Mouse (Mus musculus) limb, embryonic 14.5 days (tissue): Measurements from ENCODE around the gene Srrt. TPM values are rescaled to one million over a fixed set of nuclear protein-coding genes. Genes with fewer than 3 reads are reported as not detected.

Source experiments
- ATAC-seq: fragments of 200-750 bp; cut with Nextera tagmentation; 2 replicates; pipeline ENCODE4 v1.8.0; 2017; ENCODE audit warnings: low read depth, moderate number of reproducible peaks, moderate TSS enrichment; ENCODE audit not compliant: low FRiP score
- DNase-seq: peaks from one replicate; pipeline ENCODE4 v3.0.0-alpha.2; 2015; ENCODE audit warnings: low spot score
- H3K27ac ChIP-seq: fragments of 300-500 bp; sonication (generic); replicated peaks from 2 replicates; pipeline ENCODE4 v1.5.1; 2014; ENCODE audit warnings: low read depth, mild to moderate bottlenecking, low read length, moderate library complexity, mixed read lengths
- H3K27me3 ChIP-seq: fragments of 300-500 bp; sonication (generic); 2 replicates; pipeline ENCODE4 v1.6.1; 2014; ENCODE audit warnings: low read length, mixed read lengths; ENCODE audit not compliant: control insufficient read depth, insufficient read depth
- H3K36me3 ChIP-seq: fragments of 300-500 bp; sonication (generic); 2 replicates; pipeline ENCODE4 v1.6.1; 2014; ENCODE audit warnings: mild to moderate bottlenecking, low read length, moderate library complexity, mixed read lengths; ENCODE audit not compliant: control insufficient read depth, insufficient read depth
- H3K4me1 ChIP-seq: fragments of 300-500 bp; sonication (generic); 2 replicates; pipeline ENCODE4 v1.6.1; 2014; ENCODE audit warnings: antibody characterized with exemption, low read length, mixed read lengths; ENCODE audit not compliant: control insufficient read depth, insufficient read depth
- H3K4me2 ChIP-seq: fragments of 300-500 bp; sonication (generic); replicated peaks from 2 replicates; pipeline ENCODE4 v1.6.1; 2014; ENCODE audit warnings: low read depth, mild to moderate bottlenecking, low read length, moderate library complexity; ENCODE audit not compliant: severe bottlenecking
- H3K4me3 ChIP-seq: fragments of 300-500 bp; sonication (generic); replicated peaks from 2 replicates; pipeline ENCODE4 v1.5.1; 2014; ENCODE audit warnings: low read length
- H3K9ac ChIP-seq: fragments of 300-500 bp; sonication (generic); 2 replicates; pipeline ENCODE4 v1.6.1; 2014; ENCODE audit warnings: mild to moderate bottlenecking, low read depth, low read length, moderate library complexity; ENCODE audit not compliant: severe bottlenecking
- H3K9me3 ChIP-seq: fragments of 300-500 bp; sonication (generic); 2 replicates; pipeline ENCODE4 v1.6.1; 2016; ENCODE audit warnings: low read length; ENCODE audit not compliant: control insufficient read depth
- POLR2A ChIP-seq: fragments of 200-500 bp; IDR thresholded peaks from 2 replicates; pipeline ENCODE4 v1.8.0; 2012; ENCODE audit warnings: inconsistent platforms, mild to moderate bottlenecking, moderate library complexity, borderline replicate concordance; ENCODE audit not compliant: insufficient read depth, insufficient read length; ENCODE audit errors: extremely low read depth
- WGBS: fragments of 180-500 bp; shearing (Covaris S2); extraction: QIAGEN DNeasy Blood & Tissue Kit; methylation state at CpG from one replicate; pipeline ENCODE4 v1.1.7; 2014; 5-methylcytosine and 5-hydroxymethylcytosine counted together
- polyA plus RNA-seq, 2 experiments: library from polyadenylated mRNA; depleted of rRNA in 1 of 2; stranded (reverse) in 1 of 2; unstranded in 1 of 2; fragments of >200 nt; fragmentation: Nextera tagmentation in 1 of 2; extraction: Ambion mirVana in 1 of 2; gene quantifications; 2 replicates each; pipeline versions ENCODE4 v1.2.1 to v1.2.3; 2012 to 2014

The Srrt gene
- polyA plus RNA-seq, 2 experiments: 104 to 300 TPM

GRCm38 (mm10) chr5:137335066-137335465, 27.6 kb upstream of the Srrt start:
- TF ChIP-seq POLR2A: no peak
- ATAC-seq (no peak), DNase-seq (no peak)
- WGBS: 66% methylated on average over 6 of the region's 6 CpGs
- Histone ChIP-seq H3K27me3 (no peaks in the 10 kb centered on the region), H3K9ac (no peak overlapping the region), H3K4me3 (no peak overlapping the region), H3K4me2 (no peak overlapping the region), H3K9me3 (no peaks in the 10 kb centered on the region), H3K36me3 (no peaks in the 10 kb centered on the region), H3K4me1 (peaks cover 16% of the 10 kb centered on the region), H3K27ac (no peak overlapping the region)

DNA sequence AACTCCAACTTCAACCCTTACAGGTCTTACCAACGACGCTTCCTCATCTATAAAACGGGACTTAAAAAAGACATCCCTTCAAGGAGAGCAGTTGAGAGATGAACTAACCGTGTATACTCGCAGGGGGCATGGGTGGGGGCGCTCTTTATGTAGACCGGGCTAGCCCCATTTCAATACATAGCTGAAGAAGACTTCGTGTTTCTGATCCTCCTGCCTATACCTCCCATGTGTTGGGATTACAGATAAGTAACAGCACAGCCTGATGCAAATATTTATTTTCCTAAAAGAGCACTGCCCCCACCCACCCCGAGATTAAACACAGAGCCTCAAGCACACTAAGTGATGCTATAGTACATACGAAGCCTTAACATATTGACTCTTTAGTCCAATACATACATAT, 26.8 kb upstream of the Srrt start:
- TF ChIP-seq POLR2A: no peak
- Histone ChIP-seq H3K4me3 (no peak overlapping the region; the same call in 1 of the 2 replicates), H3K4me1 (peaks cover 12% of the 10 kb centered on the region), H3K36me3 (0 out of 2 replicates have a peak, but pooled peaks cover 3% of the 10 kb centered on the region), H3K9ac (no peak overlapping the region), H3K9me3 (no peaks in the 10 kb centered on the region), H3K27ac (no peak overlapping the region), H3K4me2 (no peak overlapping the region), H3K27me3 (no peaks in the 10 kb centered on the region)
- WGBS: 58% methylated on average over 10 of the region's 10 CpGs
- no peak for DNase-seq
- no peak for ATAC-seq

- Histone ChIP-seq H3K27me3 (no peaks in the 10 kb centered on the region), H3K36me3 (0 out of 2 replicates have a peak, but pooled peaks cover 3% of the 10 kb centered on the region), H3K9me3 (no peaks in the 10 kb centered on the region), H3K4me1 (peaks cover 5% of the 10 kb centered on the region), H3K27ac (no peak within 1 kb of the TSS; the same call in 1 of the 2 replicates), H3K4me2 (peak within 1 kb of the TSS; percentile 95), H3K9ac (peak within 1 kb of the TSS; percentile 74), H3K4me3 (peak within 1 kb of the TSS; percentile 67)
- 3% methylated on average over 32 of the region's 44 CpGs for WGBS
- DNase-seq: peak; percentile 96
- no peak for TF ChIP-seq POLR2A
- ATAC-seq: peak; percentile 90
These were observed 26.2 kb upstream of the Srrt start, which contains the start of gene Slc12a9 for GRCm38 (mm10) chr5:137333512-137334174. Gene Slc12a9 (minus strand): TSS chr5:137333597.

DNA sequence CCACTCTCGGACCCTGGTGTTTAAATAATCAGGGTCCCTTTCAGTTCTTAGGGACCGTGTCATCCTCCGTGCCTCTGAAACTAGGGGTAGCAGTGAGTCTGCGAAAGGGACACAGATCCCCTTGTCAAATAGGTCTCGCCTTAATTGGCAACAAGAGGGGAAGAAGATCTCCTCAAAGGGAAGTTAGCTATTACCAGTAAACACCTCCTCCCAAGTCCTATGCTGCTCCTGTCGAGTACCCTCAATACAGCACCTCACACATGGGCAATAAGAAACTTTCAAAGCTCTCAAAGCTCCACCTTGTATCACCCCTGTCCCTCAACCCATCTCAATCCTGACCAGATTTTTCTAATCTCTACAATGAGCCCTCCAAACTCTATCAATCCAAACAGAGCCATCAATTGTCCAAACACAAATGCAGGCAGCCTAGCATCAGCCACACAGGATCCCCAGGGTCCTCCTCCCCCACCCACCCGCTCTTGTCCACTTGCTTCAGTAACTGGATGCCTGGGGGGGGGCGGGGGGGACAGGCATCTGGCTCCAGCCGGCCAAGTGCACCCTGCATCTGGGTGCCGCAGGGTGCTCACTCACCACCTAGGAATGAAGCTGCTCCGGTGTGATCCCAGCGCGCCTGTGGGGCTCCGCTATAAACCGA, 25.5 kb upstream of the Srrt start:
- WGBS: 15% methylated on average over 15 of the region's 15 CpGs
- peak overlapping the region; percentile 74 for H3K9ac ChIP-seq
- H3K9me3 ChIP-seq: no peaks in the 10 kb centered on the region
- no peak for TF ChIP-seq POLR2A
- 0 out of 2 replicates have a peak, but pooled peaks cover 6% of the 10 kb centered on the region for H3K36me3 ChIP-seq
- H3K4me1 ChIP-seq: peaks cover 4% of the 10 kb centered on the region; the same call in 1 of the 2 replicates
- ATAC-seq: peak; percentile 17; the same call in 1 of the 2 replicates
- no peak for DNase-seq
- H3K4me2 ChIP-seq: peak overlapping the region; percentile 95
- no peaks in the 10 kb centered on the region for H3K27me3 ChIP-seq
- H3K27ac ChIP-seq: no peak overlapping the region; the same call in 1 of the 2 replicates
- H3K4me3 ChIP-seq: peak overlapping the region; percentile 67

DNA sequence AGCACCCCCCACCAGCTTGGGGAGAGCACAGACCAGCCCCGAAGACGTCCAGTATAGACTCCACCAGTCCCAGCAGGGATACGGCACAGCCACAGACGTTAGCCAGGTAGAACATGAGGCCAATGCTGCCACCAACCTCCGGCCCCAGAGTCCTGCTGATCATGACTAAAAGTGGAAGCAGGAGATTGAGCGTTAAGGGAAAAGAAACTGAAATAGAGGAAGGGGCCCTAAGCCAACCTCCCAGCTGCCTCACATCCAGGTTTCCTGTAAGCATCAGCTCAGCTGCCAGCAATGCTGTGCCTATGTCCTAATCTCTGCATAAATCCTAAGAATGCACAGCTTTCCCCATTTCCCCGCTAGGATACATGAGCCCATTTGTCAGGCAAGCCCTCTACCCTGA, 23.4 kb upstream of the Srrt start:
- no peak for TF ChIP-seq POLR2A
- Histone ChIP-seq H3K36me3 (peaks cover 14% of the 10 kb centered on the region), H3K9ac (no peak overlapping the region), H3K27me3 (no peaks in the 10 kb centered on the region), H3K4me3 (no peak overlapping the region), H3K9me3 (no peaks in the 10 kb centered on the region), H3K4me1 (no peaks in the 10 kb centered on the region), H3K4me2 (no peak overlapping the region), H3K27ac (no peak overlapping the region)
- WGBS: 90% methylated on average over 7 of the region's 7 CpGs
- ATAC-seq (no peak), DNase-seq (no peak)
